Mouse (Mus musculus): Measurements from ENCODE around the gene Kcnk18. TPM values are rescaled to one million over a fixed set of nuclear protein-coding genes. Genes with fewer than 3 reads are reported as not detected.

Kcnk18 gene
- not detected for polyA plus RNA-seq (2017; shearing (Covaris generic))

DNA sequence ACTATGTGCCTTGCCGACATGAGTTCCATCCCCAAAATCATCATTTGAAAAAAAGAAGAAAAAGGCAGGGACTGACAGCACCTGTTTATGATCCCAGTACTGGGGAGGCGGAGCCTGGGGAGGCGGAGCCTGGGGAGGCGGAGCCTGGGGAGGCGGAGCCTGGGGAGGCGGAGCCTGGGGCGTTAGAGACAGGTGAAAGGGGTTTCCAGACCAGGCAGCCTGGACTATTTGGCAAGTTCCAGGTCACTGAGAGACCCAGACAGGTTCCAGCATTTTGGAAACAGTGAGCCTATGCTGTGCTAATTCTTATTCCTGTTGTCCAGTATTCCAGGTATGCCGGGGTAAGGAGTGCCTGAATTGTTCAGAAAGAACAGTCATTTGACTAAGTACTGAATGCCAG is at the start of gene Kcnk18:
TSS of gene Kcnk18 (plus strand) at position 224 of the 400 bp plus-strand sequence.

GRCm38 (mm10) chr19:59169936-59170765 is 48.9 kb upstream of the Kcnk18 start, which contains the start of gene Vax1:
TSS of gene Vax1 (minus strand) at chr19:59170056.

GRCm38 (mm10) chr19:59260718-59261442 is 41.9 kb downstream of the Kcnk18 start, which contains the start of gene Slc18a2:
TSS of gene Slc18a2 (plus strand) at chr19:59260896.

Other genes with a start within 250 kb of the Kcnk18 start
- 2.0 TPM for gene Shtn1, start 143.1 kb upstream of the Kcnk18 start, polyA plus RNA-seq (2017; shearing (Covaris generic))
- not detected for gene Vax1, start 49.2 kb upstream of the Kcnk18 start, polyA plus RNA-seq (2017; shearing (Covaris generic))
- 5.3 TPM for gene Slc18a2, start 41.7 kb downstream of the Kcnk18 start, polyA plus RNA-seq (2017; shearing (Covaris generic))
- gene Rps12-ps3, start 103.1 kb downstream of the Kcnk18 start, polyA plus RNA-seq (2017; shearing (Covaris generic)): 111 TPM
- gene Pdzd8, start 126.6 kb downstream of the Kcnk18 start, polyA plus RNA-seq (2017; shearing (Covaris generic)): 7.7 TPM
- gene Emx2, start 239.2 kb downstream of the Kcnk18 start, polyA plus RNA-seq (2017; shearing (Covaris generic)): not detected

Data from activated CD4-positive, CD25-positive, alpha-beta regulatory T cell, adult 9 weeks (primary cell).